Mouse (Mus musculus) lung, adult 2 months (tissue): ENCODE measurements around the gene Strap.

ENCODE experiments used
- CTCF ChIP-seq: fragments of 200-500 bp; IDR thresholded peaks from 2 replicates; pipeline ENCODE4 v1.5.1; 2011; ENCODE audit warnings: mild to moderate bottlenecking, low read length, control low read depth; ENCODE audit not compliant: insufficient read depth
- POLR2A ChIP-seq: fragments of 200-500 bp; IDR thresholded peaks from 2 replicates; pipeline ENCODE4 v1.6.1; 2011; ENCODE audit warnings: low read depth, mild to moderate bottlenecking, control low read depth, low read length, borderline replicate concordance; ENCODE audit errors: extremely low read depth

GRCm38 (mm10) chr6:137712654-137713309, 22.1 kb upstream of the Strap start:
- TF ChIP-seq CTCF (no peak), POLR2A (no peak)
